Mouse (Mus musculus): ENCODE measurements around the gene Map3k13.
A peak's percentile ranks its signal among the peaks of the same experiment; 100 is the strongest.
"Not testable (repeated sequence)": the region's sequence is repeated elsewhere in the genome, so short reads cannot be mapped to it uniquely, and the experiment has no call there.

Map3k13 gene

GRCm38 (mm10) chr16:21906902-21907301, 112.8 kb downstream of the Map3k13 start:
- no peak for DNase-seq (ENCODE audit: low spot score in 2 of 2)

GRCm38 (mm10) chr16:21908906-21909305, 114.8 kb downstream of the Map3k13 start:
- not testable (repeated sequence) for DNase-seq (ENCODE audit: low spot score in 2 of 2)

- DNase-seq (ENCODE audit: low spot score in 2 of 2) = peak in 1 of 2 experiments; percentile 48
These were observed 119.2 kb downstream of the Map3k13 start for GRCm38 (mm10) chr16:21913347-21913746.

- no peak for DNase-seq (ENCODE audit: low spot score in 2 of 2)
These were observed 122.5 kb downstream of the Map3k13 start for GRCm38 (mm10) chr16:21916681-21917080.

GRCm38 (mm10) chr16:21928471-21928870, 134.3 kb downstream of the Map3k13 start:
- DNase-seq (ENCODE audit: low spot score in 2 of 2) = no peak

- peak; percentile 90 for DNase-seq (ENCODE audit: low spot score in 2 of 2)
These were observed 152.9 kb downstream of the Map3k13 start, which contains the start of gene Tmem41a for GRCm38 (mm10) chr16:21946761-21947715. TSS of gene Tmem41a (minus strand) at chr16:21947552.

- no peak for DNase-seq (ENCODE audit: low spot score in 2 of 2)
These were observed 161.4 kb downstream of the Map3k13 start for GRCm38 (mm10) chr16:21955591-21955990.

GRCm38 (mm10) chr16:21965576-21965975, 171.4 kb downstream of the Map3k13 start:
- DNase-seq (ENCODE audit: low spot score in 2 of 2) = no peak

- no peak for DNase-seq (ENCODE audit: low spot score in 2 of 2)
These were observed 175.7 kb downstream of the Map3k13 start for GRCm38 (mm10) chr16:21969874-21970273.

- no peak for DNase-seq (ENCODE audit: low spot score in 2 of 2)
These were observed 176.4 kb downstream of the Map3k13 start for GRCm38 (mm10) chr16:21970536-21970935.

GRCm38 (mm10) chr16:21971446-21971845, 177.3 kb downstream of the Map3k13 start:
- no peak for DNase-seq (ENCODE audit: low spot score in 2 of 2)

GRCm38 (mm10) chr16:21976203-21976602, 182.1 kb downstream of the Map3k13 start:
- no peak for DNase-seq (ENCODE audit: low spot score in 2 of 2)

- DNase-seq (ENCODE audit: low spot score in 2 of 2) = no peak
These were observed 183.2 kb downstream of the Map3k13 start for GRCm38 (mm10) chr16:21977347-21977746.
